Mouse (Mus musculus) ovary, postnatal 10 days (tissue): ENCODE data around the gene Mthfd1.

Experiments
- DNase-seq: peaks from one replicate; pipeline ENCODE4 v3.0.0; 2022; ENCODE audit warnings: low spot score

Gene Mthfd1

GRCm38 (mm10) chr12:76263876-76264275 lies 8.8 kb downstream of the Mthfd1 start:
- no peak for DNase-seq

DNA sequence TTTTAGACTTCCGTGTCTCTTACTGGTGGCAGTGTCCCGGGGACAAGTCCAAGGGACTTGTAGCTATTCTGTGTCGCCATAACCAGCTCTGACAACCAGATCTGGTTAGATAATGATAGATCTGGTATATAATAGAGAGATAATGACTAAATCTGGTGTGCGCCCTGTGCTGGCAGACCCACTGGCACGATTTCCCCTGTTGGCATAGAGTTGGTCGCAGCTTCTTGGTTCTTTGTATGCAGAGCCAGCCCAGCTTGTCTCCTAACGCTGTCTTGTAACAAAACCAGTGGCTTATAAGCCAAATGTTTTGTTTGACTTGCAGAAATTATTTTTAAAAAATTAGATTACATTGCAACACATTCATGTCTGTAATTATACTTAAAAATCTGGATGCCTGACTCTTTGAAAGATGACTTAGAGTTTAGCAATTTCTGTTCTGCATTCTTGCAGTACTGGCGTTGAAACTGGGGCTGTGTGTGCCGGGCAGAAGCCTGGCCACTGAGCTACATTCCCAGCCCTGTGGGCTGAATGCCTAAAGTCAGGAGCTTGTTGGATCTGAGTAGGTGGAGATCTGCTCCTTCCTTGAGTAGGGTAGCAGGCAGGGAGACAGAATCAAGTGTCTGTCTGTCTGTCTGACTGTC lies 9.3 kb downstream of the Mthfd1 start:
- no peak for DNase-seq

DNA sequence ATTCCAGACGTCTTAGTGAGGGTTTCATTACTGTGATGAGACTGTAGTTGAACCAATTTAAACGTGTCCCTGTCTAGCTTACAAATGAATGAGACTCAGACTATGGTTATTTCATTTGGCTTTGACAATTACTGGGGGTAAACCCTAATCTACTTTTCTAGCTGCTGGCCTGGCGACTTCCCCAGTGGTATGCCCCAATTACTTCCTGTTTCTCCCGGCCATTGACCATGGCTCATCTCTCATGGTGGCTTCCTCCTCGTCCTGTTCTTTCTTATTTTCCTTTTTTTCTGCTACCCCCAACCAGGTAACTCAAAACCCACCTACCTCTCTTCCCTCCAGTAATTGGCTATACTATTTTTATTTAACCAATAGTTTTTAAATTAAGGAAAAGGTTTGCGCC lies 9.9 kb downstream of the Mthfd1 start:
- DNase-seq, result no peak

DNA sequence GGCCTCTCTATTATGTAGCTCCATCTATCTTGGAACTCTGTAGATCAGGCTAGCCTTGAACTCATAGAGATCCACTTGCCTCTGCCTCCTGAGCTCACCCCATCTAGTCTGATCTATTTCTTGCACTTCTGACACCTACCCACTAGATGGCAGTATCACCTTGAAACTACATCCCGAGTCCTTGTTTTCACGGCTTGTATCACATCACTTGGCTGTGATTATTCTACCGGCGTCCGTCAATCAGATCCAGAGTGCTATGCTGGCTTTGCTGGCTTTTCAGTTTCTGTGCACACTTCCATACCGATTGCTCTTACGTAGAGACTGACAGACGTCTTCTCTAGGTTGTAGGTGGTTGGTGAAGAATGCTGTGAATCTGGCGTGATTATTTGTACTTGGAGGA lies 11.8 kb downstream of the Mthfd1 start:
- DNase-seq, result no peak

- no peak for DNase-seq
These were observed 13.6 kb downstream of the Mthfd1 start for GRCm38 (mm10) chr12:76268686-76269085.

DNA sequence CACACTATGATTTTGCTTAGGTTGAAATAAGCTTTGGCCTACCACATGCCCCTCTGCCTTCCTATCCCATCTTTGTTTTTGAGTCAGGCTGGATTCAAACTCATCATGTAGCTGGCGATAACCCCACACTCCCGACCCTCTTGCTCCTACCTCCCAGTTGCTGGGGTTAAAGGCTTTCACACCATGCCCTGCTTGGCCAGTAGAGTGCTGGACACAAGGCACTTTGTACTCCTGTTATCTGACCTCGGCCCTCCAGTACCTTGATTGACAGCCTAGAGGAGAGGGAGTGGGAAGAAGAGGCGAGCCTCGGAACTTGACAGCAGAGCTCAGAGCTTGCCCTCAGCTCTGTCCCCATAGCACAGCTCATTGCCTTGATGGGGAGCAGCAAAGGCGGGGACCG lies 14.1 kb downstream of the Mthfd1 start:
- no peak for DNase-seq

- DNase-seq, result no peak
These were observed 16.4 kb downstream of the Mthfd1 start for GRCm38 (mm10) chr12:76271516-76271915.

GRCm38 (mm10) chr12:76272610-76273524 lies 17.8 kb downstream of the Mthfd1 start:
- DNase-seq, result no peak

- DNase-seq, result no peak
These were observed 23.1 kb downstream of the Mthfd1 start for GRCm38 (mm10) chr12:76278209-76278608.

- DNase-seq, result no peak
These were observed 25.5 kb downstream of the Mthfd1 start for GRCm38 (mm10) chr12:76280556-76280955.

GRCm38 (mm10) chr12:76281111-76281660 lies 26.1 kb downstream of the Mthfd1 start:
- no peak for DNase-seq

DNA sequence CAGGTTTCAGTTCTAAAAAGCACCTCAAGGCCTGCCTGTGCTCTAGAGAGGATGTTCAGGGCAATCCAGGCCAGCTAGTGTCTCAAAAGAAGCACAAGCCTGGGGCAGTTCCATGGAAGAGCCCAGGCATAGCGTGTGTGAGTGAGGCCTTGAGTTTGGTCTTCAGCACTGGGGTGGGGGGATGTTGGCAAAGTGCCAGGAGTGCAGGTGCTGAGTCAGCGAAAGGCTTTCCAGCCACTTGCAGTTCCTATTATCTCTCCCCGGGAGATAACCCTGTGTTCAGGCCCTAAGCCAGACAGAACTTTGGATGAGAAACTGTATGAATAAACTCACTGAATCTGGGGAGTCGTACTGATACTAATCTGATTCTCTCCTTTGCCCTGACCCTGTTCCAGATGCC lies 27.0 kb downstream of the Mthfd1 start:
- DNase-seq, result no peak

DNA sequence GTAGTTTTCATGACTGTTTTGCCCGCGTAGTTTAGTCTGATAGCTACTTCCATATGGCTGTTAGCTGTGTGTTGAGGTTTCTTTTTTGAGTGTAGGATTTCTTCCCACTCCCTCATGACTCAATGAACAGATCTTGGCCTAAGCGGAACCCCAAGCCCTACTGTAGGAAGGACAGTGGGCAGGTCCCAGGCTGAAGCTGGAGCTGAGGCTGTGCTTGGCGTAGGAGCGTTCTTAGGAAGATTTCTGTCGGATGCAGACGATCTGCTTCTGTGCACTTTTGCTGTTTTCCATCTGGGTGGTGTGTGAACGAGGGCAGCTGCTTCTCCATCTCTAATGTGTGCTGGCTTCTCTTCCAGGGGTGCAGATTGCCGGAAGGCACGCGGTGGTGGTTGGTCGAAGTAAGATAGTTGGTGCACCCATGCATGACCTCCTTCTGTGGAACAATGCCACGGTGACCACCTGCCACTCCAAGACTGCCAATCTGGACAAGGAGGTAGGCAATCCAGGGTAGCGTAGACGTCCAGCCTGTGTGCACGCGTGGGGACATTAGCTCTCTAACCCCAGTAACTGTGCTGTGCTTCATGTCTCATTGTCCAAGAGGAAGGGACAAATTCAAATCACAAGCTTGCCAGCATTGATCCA lies 27.6 kb downstream of the Mthfd1 start:
- no peak for DNase-seq

GRCm38 (mm10) chr12:76285418-76285817 lies 30.3 kb downstream of the Mthfd1 start:
- DNase-seq, result no peak

DNA sequence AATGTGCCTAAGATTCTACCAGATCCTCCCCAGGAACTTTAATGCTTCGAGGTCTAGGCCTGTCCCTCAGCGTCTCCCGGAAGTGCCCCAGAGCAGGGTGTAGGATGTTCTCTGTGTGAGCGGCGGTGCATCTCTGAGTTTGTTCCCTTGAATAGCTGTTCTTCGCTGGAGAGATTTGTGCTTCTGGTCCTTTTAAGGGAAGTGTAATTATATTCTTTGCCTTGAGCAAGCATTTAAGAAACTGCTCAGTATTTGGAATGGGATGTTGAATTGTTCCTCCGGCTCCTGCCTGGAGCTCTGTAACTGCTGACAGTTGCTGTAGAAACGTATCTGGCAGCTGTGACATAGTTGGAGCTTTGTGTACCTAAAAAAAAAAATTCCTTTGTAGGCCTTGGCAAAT lies 32.9 kb downstream of the Mthfd1 start:
- no peak for DNase-seq

- DNase-seq, result no peak
These were observed 33.4 kb downstream of the Mthfd1 start for GRCm38 (mm10) chr12:76288494-76288893.

GRCm38 (mm10) chr12:76289428-76289827 lies 34.3 kb downstream of the Mthfd1 start:
- no peak for DNase-seq

DNA sequence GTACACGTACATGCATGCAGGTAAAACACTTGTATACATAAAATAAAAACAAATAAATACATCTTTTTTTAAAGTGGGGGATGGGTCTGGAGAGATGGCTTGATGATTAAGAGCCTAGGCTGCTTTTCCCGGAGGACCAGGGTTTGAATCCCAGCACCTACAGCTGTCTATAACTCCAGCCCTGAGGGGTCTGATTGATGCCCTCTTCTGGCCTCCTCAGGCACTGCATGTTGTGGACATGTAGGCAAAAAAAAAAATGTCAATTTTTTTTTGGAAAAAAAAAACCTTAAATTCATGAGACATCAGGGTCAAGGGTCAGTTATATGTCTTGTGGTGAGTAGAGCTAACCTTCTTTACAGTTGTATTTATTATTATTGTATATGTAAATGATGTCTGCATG lies 35.2 kb downstream of the Mthfd1 start:
- DNase-seq, result no peak

GRCm38 (mm10) chr12:76293192-76293591 lies 38.1 kb downstream of the Mthfd1 start:
- DNase-seq, result no peak

GRCm38 (mm10) chr12:76297830-76298229 lies 42.7 kb downstream of the Mthfd1 start:
- no peak for DNase-seq

- DNase-seq, result no peak
These were observed 44.3 kb downstream of the Mthfd1 start for GRCm38 (mm10) chr12:76299361-76299906.

DNA sequence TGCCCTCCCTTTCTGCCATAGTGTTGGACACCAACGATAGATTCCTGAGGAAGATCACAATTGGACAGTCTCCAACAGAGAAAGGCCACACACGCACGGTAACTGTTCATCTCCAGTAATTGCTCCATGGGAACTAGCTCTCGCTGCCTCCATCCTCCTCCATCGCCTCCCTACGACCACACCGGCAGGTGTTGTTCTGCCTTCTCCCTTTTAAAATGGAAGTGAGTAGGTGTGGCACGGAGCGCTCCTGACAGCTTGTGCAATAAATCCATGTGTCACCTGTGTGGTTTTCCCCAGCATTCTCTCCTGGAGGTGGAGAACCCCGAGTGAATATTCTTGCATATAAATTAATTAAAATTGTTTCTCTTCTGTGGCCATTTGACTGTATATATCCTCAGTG lies 45.3 kb downstream of the Mthfd1 start:
- DNase-seq, result no peak
